Mouse (Mus musculus) megakaryocyte, embryonic 14.5 days (primary cell): ENCODE results near the gene Wiz. TPM values are rescaled to one million over a fixed set of nuclear protein-coding genes. Genes with fewer than 3 reads are reported as not detected.

Experiments
- H3K27me3 ChIP-seq: replicated peaks from 2 replicates; pipeline ENCODE3; 2012; ENCODE audit warnings: inconsistent platforms
- H3K36me3 ChIP-seq: replicated peaks from 2 replicates; pipeline ENCODE3; 2012; ENCODE audit warnings: low read length, inconsistent platforms, mixed read lengths
- H3K4me1 ChIP-seq: 2 replicates; pipeline ENCODE4 v1.6.1; 2012; ENCODE audit warnings: inconsistent platforms
- H3K4me3 ChIP-seq: replicated peaks from 2 replicates; pipeline ENCODE3; 2012; ENCODE audit warnings: moderate library complexity, mild to moderate bottlenecking, inconsistent platforms
- H3K9me3 ChIP-seq: 2 replicates; pipeline ENCODE4 v1.6.1; 2012; ENCODE audit warnings: inconsistent platforms
- FLI1 ChIP-seq: IDR thresholded peaks from 2 replicates; pipeline ENCODE4 v1.6.1; 2012; ENCODE audit warnings: low read length, inconsistent platforms, mixed read lengths
- GATA1 ChIP-seq: IDR thresholded peaks from 3 replicates; pipeline ENCODE4 v1.6.1; 2012; ENCODE audit warnings: mixed read lengths, low read length, inconsistent platforms, borderline replicate concordance
- polyA plus RNA-seq: library from polyadenylated mRNA; stranded (reverse); fragments of >175 nt; gene quantifications from 2 replicates; pipeline ENCODE4 v1.2.3, GENCODE M21; 2012; ENCODE audit warnings: low replicate concordance; ENCODE audit not compliant: insufficient read depth

Gene Wiz
- polyA plus RNA-seq, 1 experiment = 32.7 TPM

- no peaks in the 10 kb centered on the region for H3K27me3 ChIP-seq
- H3K4me3 ChIP-seq = no peak overlapping the region
- no peak for TF ChIP-seq GATA1
- no peak for TF ChIP-seq FLI1
- no peaks in the 10 kb centered on the region for H3K9me3 ChIP-seq
- peaks cover 82% of the 10 kb centered on the region for H3K36me3 ChIP-seq
- peaks cover 38% of the 10 kb centered on the region for H3K4me1 ChIP-seq
Measured at GRCm38 (mm10) chr17:32315560-32315959, 73.7 kb downstream of the Wiz start.

GRCm38 (mm10) chr17:32313892-32314291, 75.3 kb downstream of the Wiz start:
- TF ChIP-seq GATA1 (no peak), FLI1 (no peak)
- Histone ChIP-seq H3K4me3 (no peak overlapping the region), H3K27me3 (no peaks in the 10 kb centered on the region), H3K36me3 (peaks cover 99% of the 10 kb centered on the region), H3K4me1 (peaks cover 30% of the 10 kb centered on the region), H3K9me3 (no peaks in the 10 kb centered on the region)

GRCm38 (mm10) chr17:32312801-32313200, 76.4 kb downstream of the Wiz start:
- TF ChIP-seq GATA1 = no peak
- TF ChIP-seq FLI1 = no peak
- H3K4me3 ChIP-seq = no peak overlapping the region
- no peaks in the 10 kb centered on the region for H3K27me3 ChIP-seq
- H3K4me1 ChIP-seq = peaks cover 19% of the 10 kb centered on the region
- H3K36me3 ChIP-seq = peaks cover 100% of the 10 kb centered on the region
- H3K9me3 ChIP-seq = no peaks in the 10 kb centered on the region

- no peaks in the 10 kb centered on the region for H3K4me1 ChIP-seq
- H3K4me3 ChIP-seq = no peak overlapping the region
- H3K9me3 ChIP-seq = no peaks in the 10 kb centered on the region
- TF ChIP-seq FLI1 (no peak), GATA1 (no peak)
- H3K27me3 ChIP-seq = no peaks in the 10 kb centered on the region
- H3K36me3 ChIP-seq = peaks cover 100% of the 10 kb centered on the region
Measured at GRCm38 (mm10) chr17:32307963-32308362, 81.3 kb downstream of the Wiz start.

Other genes with a start within 250 kb of the Wiz start
- gene Notch3, start 222.6 kb downstream of the Wiz start, polyA plus RNA-seq = 0.23 and 1.4 TPM in 2 replicates
- gene Ephx3, start 199.9 kb downstream of the Wiz start, polyA plus RNA-seq = not detected in 2 replicates
- 125 and 148 TPM in 2 replicates for gene Brd4, start 104.7 kb downstream of the Wiz start, polyA plus RNA-seq
- gene Akap8, start 68.2 kb downstream of the Wiz start, polyA plus RNA-seq = 67.7 and 79.9 TPM in 2 replicates
- gene Akap8l, start 38.8 kb downstream of the Wiz start, polyA plus RNA-seq = 93.3 and 157 TPM in 2 replicates
- 26.2 and 250 TPM in 2 replicates for gene Rasal3, start 14.1 kb upstream of the Wiz start, polyA plus RNA-seq
- gene Pglyrp2, start 34.7 kb upstream of the Wiz start, polyA plus RNA-seq = 2.0 and 3.2 TPM in 2 replicates
- not detected in 2 replicates for gene Cyp4f39, start 63.3 kb upstream of the Wiz start, polyA plus RNA-seq
- gene Cyp4f17, start 116.6 kb upstream of the Wiz start, polyA plus RNA-seq = 0.67 TPM in 1 of 2 replicates, not detected in the other
- 2.1 and 5.3 TPM in 2 replicates for gene Cyp4f16, start 147.1 kb upstream of the Wiz start, polyA plus RNA-seq
- 0.15 TPM in 1 of 2 replicates, not detected in the other for gene Cyp4f37, start 231.9 kb upstream of the Wiz start, polyA plus RNA-seq